Mouse (Mus musculus): ENCODE results near the gene Snap23.
A peak's percentile ranks its signal among the peaks of the same experiment; 100 is the strongest.

The Snap23 gene

DNA sequence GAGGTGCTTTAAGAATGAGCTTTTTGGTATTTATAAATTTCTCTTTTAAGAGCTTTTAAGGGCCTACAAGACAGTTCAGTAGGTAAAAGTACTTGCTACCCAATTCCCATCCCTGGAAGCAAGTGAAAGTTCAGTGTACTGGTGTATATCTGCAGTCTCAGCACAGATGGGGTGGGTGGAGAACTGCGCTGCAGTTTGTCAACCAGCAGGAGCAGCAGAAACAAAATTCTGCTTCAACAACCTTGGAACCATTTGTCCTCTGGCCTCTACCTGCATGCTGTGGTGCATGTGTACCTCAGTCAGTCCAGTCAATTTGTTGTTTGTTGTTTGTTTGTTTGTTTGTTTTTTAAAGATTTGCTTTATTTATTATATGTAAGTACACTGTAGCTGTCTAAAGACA is 24.8 kb downstream of the Snap23 start:
- no peak for DNase-seq

DNA sequence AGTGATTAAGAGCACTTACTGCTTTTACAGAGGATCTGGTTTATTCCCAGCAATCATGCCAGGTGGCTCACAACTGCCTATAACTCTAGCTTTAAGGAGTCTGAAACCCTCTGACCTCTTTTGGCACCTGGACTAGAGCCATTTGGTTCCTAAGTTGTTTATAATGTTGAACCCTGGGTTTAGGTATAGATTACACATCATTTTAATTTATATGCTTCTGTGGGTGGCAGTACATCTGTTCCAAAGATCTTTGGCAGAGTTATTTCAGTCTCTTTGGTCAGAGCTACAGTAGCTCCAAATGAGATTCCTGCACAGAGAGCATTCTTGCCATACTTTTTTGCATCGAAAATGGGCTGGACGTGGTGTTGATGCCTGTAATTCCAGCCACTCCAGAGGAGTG is 30.3 kb downstream of the Snap23 start:
- DNase-seq: no peak

DNA sequence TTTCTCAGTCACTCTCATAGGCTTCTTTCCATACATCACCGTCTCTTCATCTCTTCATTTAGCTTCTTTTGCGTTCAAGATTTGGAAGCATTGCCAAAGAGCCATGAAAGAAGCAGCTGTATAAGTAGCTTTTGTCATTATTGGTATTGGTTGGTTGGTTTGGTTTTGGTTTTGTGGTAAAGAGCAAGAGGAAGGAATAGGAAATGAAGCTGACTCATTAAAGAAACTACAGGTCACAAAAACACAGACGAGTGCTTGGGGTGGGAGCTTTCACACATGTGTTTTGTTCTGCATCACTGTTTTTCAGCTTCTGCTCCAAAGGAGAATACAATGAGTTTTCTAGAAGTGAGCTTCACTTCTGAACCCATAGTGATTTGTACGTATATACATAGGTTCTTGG is 32.0 kb downstream of the Snap23 start:
- no peak for DNase-seq

DNA sequence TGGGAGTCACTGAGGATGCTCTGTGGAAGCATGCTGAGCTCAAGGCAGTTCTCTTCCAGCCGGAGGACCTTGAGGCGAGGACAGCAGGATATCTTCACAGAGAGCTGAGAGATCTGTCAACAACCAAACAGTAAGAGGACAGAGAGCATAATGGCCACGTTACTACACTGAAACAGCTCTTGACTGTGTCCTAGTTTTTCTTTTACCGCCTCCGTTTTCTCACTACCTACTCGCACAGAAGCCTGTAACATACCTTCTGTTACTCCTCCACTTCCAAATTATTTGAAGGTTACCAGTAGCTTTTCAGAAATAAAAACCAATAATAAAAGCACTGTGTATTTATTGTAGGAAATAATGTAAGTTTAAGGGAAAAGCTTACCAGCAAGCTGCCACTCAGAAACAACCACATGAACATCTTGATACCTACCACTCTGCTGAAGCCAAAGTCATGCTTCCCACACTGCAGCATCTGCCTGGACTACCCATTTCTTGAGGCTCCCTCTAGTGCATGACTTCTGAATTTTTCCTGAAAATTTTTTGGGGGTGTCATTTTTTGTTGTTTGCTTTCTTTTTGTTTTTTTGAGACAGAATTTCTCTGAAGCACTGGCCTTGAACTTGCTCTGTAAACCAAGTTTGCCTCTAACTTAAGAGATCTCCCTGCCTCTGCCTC is 38.7 kb downstream of the Snap23 start:
- peak in 1 of 2 experiments; percentile 14 for DNase-seq

DNA sequence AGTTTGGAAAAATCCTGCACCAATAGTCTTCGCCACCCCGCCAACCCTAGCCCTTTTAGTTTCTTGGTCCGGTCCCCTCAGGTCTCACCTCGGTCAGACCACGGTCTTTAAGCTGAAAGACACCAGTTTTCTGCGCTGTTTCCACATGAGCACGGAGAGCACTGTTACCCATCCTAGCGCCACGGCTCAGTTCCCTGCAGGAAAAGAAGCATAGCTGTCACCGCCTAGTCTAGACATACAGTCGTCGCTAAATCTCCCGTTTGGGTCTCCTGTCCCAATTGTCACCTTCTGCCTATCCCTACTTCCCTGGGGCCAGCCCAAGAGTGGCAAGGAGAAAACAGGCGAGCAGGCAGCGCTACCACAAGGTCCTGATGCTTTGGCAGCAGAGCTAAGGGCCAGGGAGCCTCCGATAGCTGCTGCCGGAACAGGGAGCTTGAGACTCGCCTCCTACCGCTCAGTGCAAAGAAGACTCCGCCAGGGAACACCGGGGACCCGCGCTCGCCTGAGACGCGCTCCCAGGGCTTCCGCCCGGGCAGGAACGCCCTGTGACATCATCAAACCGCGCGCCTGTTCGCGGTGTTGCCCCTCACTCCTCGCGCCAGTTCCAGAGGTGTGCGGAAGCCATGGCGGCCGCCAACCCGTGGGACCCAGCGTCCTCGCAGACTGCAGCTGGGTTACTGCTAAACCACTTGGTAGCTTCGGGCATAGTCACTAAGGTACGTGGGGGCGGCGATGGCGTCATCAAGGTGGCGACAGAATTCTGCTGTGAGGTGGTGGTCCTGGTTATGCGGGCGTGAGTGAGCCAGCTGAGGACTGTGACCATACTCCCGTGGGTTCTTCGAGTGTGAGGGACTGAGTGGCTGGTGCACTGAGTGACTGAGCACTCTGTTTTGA is 41.6 kb downstream of the Snap23 start, which contains the start of the genes Haus2 and Lrrc57:
Haus2 (plus strand) TSS at position 554 of the 894 bp plus-strand sequence.
Lrrc57 (minus strand) TSS at position 691 of the 894 bp plus-strand sequence.
- peak; percentile 95 for DNase-seq

DNA sequence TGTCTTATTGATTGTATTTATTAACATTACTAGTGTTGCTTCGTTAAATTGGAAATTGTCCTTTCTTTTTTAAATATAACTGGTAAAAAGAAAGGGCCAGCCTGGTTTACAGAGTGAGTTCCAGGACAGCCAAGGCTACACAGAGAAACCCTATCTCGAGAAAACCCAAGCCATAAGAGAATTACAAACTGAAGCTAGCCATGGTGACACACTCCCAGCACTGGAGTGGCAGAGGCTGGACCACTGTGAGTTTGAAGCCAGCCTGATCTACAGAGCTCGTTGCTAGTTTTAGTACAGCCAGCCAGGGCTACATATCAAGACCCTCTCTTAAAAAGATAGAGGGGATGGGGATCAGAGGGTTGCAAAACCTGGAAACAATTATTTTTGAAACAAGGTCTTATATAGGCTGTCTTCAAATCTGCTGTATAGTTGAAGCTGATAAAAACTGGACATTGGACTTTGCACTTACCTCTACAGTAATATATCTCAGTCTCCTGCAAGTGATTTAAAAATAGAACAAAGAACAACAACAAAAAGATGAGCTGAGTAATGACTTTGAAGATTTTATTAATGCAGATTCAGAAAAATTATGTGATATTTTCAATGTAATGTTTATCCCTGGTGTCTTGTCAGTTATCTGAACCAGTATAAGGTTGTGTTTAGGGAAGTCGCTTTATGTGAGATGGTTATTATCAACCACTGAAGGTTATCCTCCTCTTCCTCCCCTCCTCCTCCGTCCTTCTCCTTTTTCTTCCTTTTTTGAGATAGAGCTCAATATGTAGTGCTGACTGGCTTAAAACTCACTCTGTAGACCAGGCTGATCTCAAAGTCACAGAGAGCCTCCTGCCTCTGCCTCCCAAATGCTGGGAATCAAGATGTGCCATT is 49.0 kb downstream of the Snap23 start:
- no peak for DNase-seq

DNA sequence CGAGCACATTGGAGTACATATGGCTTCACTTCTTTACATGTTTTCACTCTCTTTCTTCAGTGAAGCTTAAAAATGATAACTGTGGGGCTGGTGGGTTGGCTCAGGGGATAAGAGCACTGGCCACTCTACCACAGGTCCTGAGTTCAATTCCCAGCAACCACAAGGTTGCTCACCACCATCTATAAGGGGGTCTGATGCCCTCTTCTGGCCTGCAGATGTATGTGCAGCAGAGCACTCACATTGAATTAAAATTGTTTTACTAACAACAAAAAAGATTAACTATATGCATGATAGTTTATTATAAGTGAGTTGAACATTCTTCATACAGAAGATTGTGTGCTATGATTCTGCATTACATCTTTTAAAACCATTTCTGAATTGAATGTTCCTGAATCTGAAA is 52.1 kb downstream of the Snap23 start:
- DNase-seq: no peak

DNA sequence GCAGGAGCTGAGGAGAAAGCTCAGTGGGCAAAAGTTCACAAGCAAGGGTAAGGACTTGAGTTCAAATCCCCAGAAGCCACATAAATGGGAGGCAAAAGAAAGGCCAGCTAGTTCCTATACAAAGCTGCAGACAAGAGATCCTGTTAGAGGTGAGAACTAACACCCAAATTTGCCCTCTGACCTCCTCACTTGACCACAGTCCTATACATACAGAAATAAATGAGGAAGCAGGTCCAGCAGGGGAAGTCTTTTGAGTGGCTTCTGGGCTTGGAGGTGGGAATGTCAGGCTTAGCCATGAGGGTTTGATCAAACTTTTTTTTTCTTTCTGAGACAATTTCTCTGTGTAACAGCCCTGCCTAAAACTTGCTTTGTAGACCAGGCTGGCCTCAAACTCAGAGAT is 55.4 kb downstream of the Snap23 start:
- no peak for DNase-seq

DNA sequence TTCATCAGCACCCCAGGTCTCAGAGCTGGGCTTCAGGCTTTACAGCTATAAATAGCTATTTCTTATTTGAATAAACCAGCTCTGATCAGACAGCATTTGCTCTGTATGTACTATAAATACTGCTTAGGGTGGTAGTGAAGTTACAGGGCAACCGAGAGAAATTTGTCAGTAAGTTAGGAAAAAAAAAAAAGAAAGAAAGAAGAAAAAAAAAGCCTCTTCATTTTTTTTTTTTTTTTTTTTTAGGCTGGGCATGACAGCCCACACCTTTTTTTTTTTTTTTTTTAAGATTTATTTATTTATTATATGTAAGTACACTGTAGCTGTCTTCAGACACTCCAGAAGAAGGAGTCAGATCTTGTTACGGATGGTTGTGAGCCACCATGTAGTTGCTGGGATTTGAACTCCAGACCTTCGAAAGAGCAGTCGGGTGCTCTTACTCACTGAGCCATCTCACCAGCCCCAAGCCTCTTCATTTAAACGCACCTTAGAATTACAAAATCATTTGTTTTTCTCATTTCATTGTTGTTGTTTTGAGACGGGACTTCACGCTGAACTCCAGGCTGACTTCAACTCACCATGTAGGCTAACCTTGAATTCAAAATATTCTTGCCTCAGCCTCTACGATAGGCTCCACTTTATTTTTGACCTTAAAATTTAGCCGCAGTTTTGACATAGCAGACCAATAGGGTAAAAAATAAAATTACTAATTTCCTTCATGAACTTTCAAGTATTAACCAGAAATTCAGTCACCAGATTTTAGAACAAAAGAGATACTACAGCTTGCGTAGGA is 60.8 kb downstream of the Snap23 start:
- no peak for DNase-seq

DNA sequence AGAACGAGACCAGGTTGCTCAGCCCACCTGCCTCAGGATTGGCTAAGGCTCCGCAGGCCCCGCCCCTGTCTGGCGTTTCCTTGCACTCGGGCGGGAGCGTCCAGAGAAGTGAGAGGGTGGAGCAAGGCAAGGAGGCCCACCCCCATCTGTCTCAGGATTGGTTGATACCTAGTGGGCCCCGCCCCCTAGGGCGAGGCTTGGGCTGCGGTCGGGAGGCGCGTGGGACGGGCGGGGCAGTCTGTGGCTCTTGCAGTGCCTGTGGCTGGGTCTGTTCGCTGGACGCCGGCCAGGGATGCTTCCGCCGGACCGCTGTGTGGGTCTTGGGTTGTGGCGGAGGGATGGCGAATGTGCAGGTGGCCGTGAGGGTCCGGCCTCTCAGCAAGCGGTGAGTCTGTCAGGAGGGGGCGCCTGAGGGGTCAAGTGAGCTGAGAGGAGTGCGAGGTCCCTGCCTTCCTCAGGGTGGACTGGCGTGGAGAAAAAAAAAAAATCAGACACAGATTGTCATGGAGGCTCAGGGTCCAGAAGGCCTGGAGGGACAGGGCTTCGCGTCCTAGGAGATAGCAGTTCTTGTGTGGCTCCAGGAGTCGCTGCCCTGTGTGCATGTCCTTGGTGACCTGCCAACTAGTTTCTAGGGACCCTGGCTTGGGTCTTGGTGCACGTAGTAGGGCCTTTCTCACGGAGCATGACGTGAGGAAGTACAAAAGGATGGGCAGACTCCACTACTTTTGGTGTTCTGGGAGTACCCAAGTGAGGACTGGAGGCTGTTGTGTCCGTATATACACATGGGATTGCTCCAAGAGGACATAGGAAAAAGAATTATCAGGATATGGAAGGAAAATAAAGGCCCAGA is 61.6 kb downstream of the Snap23 start, which contains the start of gene Stard9:
Stard9 (plus strand) TSS at position 236 of the 850 bp plus-strand sequence.
- peak; percentile 99 to 100 for DNase-seq

DNA sequence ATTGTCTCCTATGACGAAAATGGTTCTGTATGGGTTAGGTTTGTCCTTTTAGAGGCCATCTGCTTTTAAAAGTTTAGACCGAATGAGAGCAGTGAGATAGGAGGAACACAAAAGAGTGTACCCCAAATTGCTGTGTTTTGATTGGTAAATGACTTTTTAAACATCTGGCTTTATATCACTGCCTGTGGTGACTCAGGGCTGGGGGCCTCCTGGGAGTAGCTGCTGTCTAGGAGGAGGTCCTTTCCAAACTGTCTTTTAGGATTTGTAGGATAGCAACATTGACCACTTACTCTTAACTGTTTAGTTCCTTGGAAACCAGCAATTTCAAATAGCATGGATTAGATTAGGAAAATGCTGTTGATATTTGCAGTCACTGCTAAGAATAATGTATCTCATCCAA is 62.8 kb downstream of the Snap23 start:
- no peak for DNase-seq

DNA sequence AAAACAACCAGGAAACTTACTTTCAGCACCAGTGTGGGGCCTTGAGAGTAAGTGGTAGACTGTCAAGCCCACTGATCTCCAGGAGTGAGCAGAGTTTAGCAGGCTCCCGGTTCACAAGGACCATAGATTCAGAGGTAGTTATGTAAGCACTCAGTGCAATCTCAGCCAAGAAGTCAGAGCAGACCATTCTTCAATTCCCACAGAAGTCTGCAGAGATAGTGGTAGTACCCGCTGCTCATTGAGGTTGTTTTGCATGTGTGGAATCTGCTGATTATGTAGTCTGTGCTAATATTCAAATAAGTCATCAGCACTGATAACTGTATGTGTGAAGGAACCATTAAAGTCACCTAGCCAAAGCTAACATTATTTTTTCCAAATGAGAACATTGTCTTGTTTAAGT is 63.2 kb downstream of the Snap23 start:
- no peak for DNase-seq

DNA sequence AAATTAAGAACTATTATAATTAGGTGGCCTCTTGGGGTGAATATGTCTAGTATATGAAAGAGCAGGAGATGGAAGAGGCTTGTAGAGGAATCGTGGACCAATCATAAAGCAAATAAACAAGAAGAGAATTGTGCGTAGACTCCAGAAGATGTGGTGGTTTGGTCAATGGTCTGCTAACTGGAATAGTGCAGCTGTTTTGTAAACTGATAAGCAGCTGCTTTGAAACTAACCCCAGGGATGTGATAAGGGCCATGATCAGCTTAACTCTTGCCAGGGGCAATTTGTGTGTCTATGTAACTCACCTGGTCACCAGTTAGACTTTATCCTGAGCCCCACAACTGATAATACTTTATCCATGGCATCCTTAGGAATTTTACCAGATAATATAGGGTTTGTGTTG is 64.0 kb downstream of the Snap23 start:
- no peak for DNase-seq

DNA sequence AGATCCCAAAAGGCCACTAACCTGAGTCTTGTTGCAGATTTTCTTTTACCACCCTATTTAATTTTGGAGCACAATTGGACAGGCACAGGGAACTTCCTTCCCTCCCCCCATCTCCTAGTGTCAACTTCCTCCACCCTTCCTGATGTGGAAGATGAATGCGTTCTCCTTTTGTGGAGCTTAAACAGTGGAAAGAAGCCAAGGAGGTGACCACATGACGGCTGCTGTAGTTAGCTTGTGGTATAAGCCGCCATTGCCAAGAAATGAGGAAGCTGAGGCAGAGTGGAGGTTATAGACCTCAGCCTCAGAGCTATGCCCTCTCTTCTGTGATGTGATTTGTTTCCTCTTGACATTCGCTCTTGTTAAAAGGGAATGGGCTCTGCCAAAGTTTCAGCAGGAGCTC is 64.5 kb downstream of the Snap23 start:
- peak; percentile 49 to 64 for DNase-seq

DNA sequence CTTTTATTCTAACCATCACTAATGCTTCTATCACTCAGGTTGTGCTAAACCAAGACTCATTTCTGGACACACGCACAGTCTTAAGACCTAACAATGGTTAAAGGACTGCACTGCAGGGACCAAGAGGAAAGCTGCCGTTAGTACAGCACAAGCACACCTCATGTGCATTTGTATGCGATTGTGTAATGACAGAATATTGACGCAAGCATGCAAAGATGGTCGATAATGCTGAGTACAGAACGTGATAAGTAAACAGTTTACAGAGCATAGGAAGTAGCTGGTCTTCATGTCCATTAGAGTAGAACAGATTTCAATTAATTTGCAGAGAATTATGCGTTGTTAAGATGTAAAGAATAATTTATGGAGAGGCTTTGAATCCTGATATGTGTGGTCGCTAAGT is 73.4 kb downstream of the Snap23 start:
- no peak for DNase-seq

DNA sequence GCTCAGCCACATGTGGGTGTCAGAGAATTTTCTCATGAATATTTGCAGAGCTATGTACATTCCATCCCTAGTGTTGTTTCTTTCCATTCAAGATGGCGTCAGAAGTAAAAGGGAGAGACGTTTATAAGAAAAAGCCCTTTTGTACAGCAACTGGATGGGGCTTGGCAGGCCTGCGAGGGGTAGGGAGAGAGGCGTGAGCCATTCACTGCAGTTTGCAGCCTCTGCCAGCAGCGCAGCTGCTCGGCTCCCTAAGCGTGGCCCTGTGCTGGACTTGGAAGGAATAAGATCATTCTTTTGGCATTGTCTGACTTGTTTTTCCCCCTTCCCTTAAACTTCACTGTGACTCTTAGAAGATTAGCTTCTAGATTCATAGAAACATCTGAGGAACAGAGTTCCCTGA is 76.4 kb downstream of the Snap23 start:
- DNase-seq: peak; percentile 75 to 94

DNA sequence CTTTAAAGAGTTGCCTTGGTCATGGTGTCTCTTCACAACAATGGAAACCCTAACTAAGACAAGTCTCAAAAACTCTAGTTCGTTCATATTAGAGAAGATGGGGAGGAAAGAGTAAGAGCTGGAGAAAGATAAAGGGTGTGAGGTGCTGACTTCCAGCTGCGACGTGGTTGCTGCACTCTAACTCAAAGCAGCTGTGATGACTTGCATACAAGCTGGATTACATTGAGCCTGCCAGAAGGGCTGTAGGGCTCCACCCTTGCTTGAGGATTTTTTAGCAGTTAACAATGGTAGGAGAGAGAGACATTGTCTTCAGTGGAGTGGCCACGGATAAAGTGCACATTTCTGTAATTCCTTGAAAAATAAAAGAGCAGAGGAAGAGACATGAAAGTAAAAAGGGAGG is 79.3 kb downstream of the Snap23 start:
- peak; percentile 54 to 84 for DNase-seq
